30 mouse cellular contexts compared by ENCODE assay signal in genomic region chr14:75250432-75250831, GRCm38 (mm10). TPM values are rescaled to one million over a fixed set of nuclear protein-coding genes. Genes with fewer than 3 reads are reported as not detected.
"Had no signal": no experiment of that assay in that cellular context is flagged by ENCODE, and none has a peak within 500 bp of the region (broad histone marks: within the 10 kb centered on the region; RNA-seq: fewer than 3 reads in every experiment).

No protein-coding gene starts in this region.

- H3K4me2 ChIP-seq: heart, embryonic 11.5 days; heart, embryonic 13.5 days; heart, embryonic 15.5 days; hindbrain, embryonic 13.5 days; hindbrain, embryonic 15.5 days; kidney, embryonic 15.5 days; limb, embryonic 13.5 days; limb, embryonic 15.5 days had no signal

- H3K36me3 ChIP-seq: heart, embryonic 13.5 days; heart, embryonic 15.5 days; hindbrain, embryonic 13.5 days; hindbrain, embryonic 15.5 days; kidney, embryonic 15.5 days; limb, embryonic 13.5 days; limb, embryonic 15.5 days had no signal

- H3K27ac ChIP-seq: heart, adult 2 months; heart, embryonic 13.5 days; heart, embryonic 15.5 days; hindbrain, embryonic 13.5 days; hindbrain, embryonic 15.5 days; hindbrain, postnatal 0 days; kidney, embryonic 15.5 days; kidney, postnatal 0 days; limb, embryonic 13.5 days; limb, embryonic 15.5 days had no signal

- H3K9me3 ChIP-seq: heart, embryonic 13.5 days; heart, embryonic 15.5 days; hindbrain, embryonic 13.5 days; hindbrain, embryonic 15.5 days; kidney, embryonic 15.5 days; limb, embryonic 13.5 days; limb, embryonic 15.5 days had no signal

- H3K4me1 ChIP-seq: heart, embryonic 13.5 days; heart, embryonic 15.5 days; hindbrain, embryonic 13.5 days; hindbrain, embryonic 15.5 days; kidney, embryonic 15.5 days; limb, embryonic 13.5 days; limb, embryonic 15.5 days had no signal

- H3K4me3 ChIP-seq: heart, adult 2 months; heart, embryonic 13.5 days; heart, embryonic 15.5 days; hindbrain, embryonic 13.5 days; hindbrain, embryonic 15.5 days; kidney, embryonic 15.5 days; limb, embryonic 13.5 days; limb, embryonic 15.5 days had no signal

- H3K9ac ChIP-seq: heart, embryonic 13.5 days; heart, embryonic 15.5 days; hindbrain, embryonic 13.5 days; hindbrain, embryonic 15.5 days; kidney, embryonic 15.5 days; limb, embryonic 13.5 days; limb, embryonic 15.5 days had no signal

- ATAC-seq: hindbrain, postnatal 0 days; intestine, embryonic 16.5 days had no signal

- DNase-seq: gastrocnemius, postnatal 14 days; gastrocnemius, postnatal 36 days; heart, adult 11 months; heart, adult 2 months; heart, postnatal 14 days; heart, postnatal 36 days; kidney, adult 11 months; kidney, adult 2 months; kidney, adult 9 months; kidney, postnatal 14 days; kidney, postnatal 36 days; layer of hippocampus, adult 9-11 months; layer of hippocampus, postnatal 36 days; left cerebral cortex, postnatal 4 days had no signal

- H3K27me3 ChIP-seq: heart, embryonic 13.5 days; heart, embryonic 15.5 days; hindbrain, embryonic 13.5 days; hindbrain, embryonic 15.5 days; kidney, embryonic 15.5 days; limb, embryonic 13.5 days; limb, embryonic 15.5 days had no signal

RNA-seq across cellular contexts. Expression of gene Cpb2, which starts 8.3 kb away (rescaled TPM):
- polyA plus RNA-seq: gonadal fat pad, adult 2 months; heart, adult 2 months; heart, postnatal 0 days; hindbrain, embryonic 11.5 days; hindbrain, embryonic 13.5 days; hindbrain, embryonic 15.5 days; hindbrain, postnatal 0 days; large intestine, adult 2 months; limb, embryonic 11.5 days; limb, embryonic 13.5 days had no signal
